Mouse (Mus musculus) frontal cortex, postnatal 14 days (tissue): ENCODE measurements at regions not wholly inside any gene's neighbourhood (a gene's known extent, or its start where the extent isn't known, plus 50 kb on each side); places are given as distances from the start of the nearest gene placed in this dataset.

Experiments used
- DNase-seq, 2 experiments: peaks; one replicate each; pipeline ENCODE4 v3.0.0; 2022; ENCODE audit warnings: low spot score in 2 of 2

- no peak for DNase-seq
Measured at GRCm38 (mm10) chr6:60217840-60218239, 611.8 kb downstream of the Snca start.

- peak in 1 of 2 experiments; percentile 5 for DNase-seq
Measured at GRCm38 (mm10) chr6:60201548-60201947, 628.1 kb downstream of the Snca start.
